Mouse (Mus musculus) forebrain, embryonic 11.5 days (tissue): ENCODE measurements around the gene Tuba1a. TPM values are rescaled to one million over a fixed set of nuclear protein-coding genes. Genes with fewer than 3 reads are reported as not detected.

Experiments used
- ATAC-seq: fragments of 200-750 bp; cut with Nextera tagmentation; replicated peaks from 2 replicates; pipeline ENCODE4 v1.8.0; 2017; ENCODE audit warnings: moderate TSS enrichment; ENCODE audit not compliant: low FRiP score
- DNase-seq: peaks from one replicate; pipeline ENCODE4 v3.0.0-alpha.2; 2017; ENCODE audit warnings: low spot score
- H3K27ac ChIP-seq: fragments of 300-500 bp; sonication (generic); 2 replicates; pipeline ENCODE4 v1.5.1; 2014; ENCODE audit warnings: low read depth, low read length
- H3K27me3 ChIP-seq: fragments of 300-500 bp; sonication (generic); 2 replicates; pipeline ENCODE4 v1.6.1; 2014; ENCODE audit warnings: mild to moderate bottlenecking, low read length, mixed read lengths; ENCODE audit not compliant: control insufficient read depth, insufficient read depth
- H3K36me3 ChIP-seq: fragments of 300-500 bp; sonication (generic); 2 replicates; pipeline ENCODE4 v1.6.1; 2014; ENCODE audit warnings: mild to moderate bottlenecking, low read length, moderate library complexity, mixed read lengths; ENCODE audit not compliant: control insufficient read depth, insufficient read depth
- H3K4me1 ChIP-seq: fragments of 300-500 bp; sonication (generic); replicated peaks from 2 replicates; pipeline ENCODE4 v1.6.1; 2014; ENCODE audit warnings: low read length, mixed read lengths; ENCODE audit not compliant: control insufficient read depth, insufficient read depth
- H3K4me2 ChIP-seq: fragments of 300-500 bp; sonication (generic); 2 replicates; pipeline ENCODE4 v1.6.1; 2014; ENCODE audit warnings: low read depth, mild to moderate bottlenecking, low read length, moderate library complexity, mixed read lengths; ENCODE audit not compliant: severe bottlenecking
- H3K4me3 ChIP-seq: fragments of 300-500 bp; sonication (generic); 2 replicates; pipeline ENCODE4 v1.5.1; 2014; ENCODE audit warnings: low read depth, low read length
- H3K9ac ChIP-seq: fragments of 300-500 bp; sonication (generic); 2 replicates; pipeline ENCODE4 v1.6.1; 2014; ENCODE audit warnings: low read length
- H3K9me3 ChIP-seq: fragments of 300-500 bp; sonication (generic); 2 replicates; pipeline ENCODE4 v1.6.1; 2016; ENCODE audit warnings: low read length, mixed read lengths; ENCODE audit not compliant: control insufficient read depth
- WGBS: fragments of 180-500 bp; shearing (Covaris S2); extraction: QIAGEN DNeasy Blood & Tissue Kit; methylation state at CpG from one replicate; pipeline ENCODE4 v1.1.7; 2014; 5-methylcytosine and 5-hydroxymethylcytosine counted together
- polyA plus RNA-seq: library from polyadenylated mRNA; unstranded; fragments of >200 nt; fragmentation: Nextera tagmentation; extraction: Ambion mirVana; gene quantifications from 2 replicates; pipeline ENCODE4 v1.2.1, GENCODE M21; 2014

The Tuba1a gene
- polyA plus RNA-seq = 5,083 and 5,852 TPM in 2 replicates

- H3K9me3 ChIP-seq = no peaks in the 10 kb centered on the region
- 2% methylated on average over 28 of the region's 28 CpGs for WGBS
- H3K4me1 ChIP-seq = 0 out of 2 replicates have a peak, but pooled peaks cover 2% of the 10 kb centered on the region
- H3K4me2 ChIP-seq = peak within 1 kb of the TSS; percentile 87
- peak within 1 kb of the TSS; percentile 98 for H3K27ac ChIP-seq
- ATAC-seq = peak; percentile 98
- peak within 1 kb of the TSS; percentile 82 for H3K4me3 ChIP-seq
- peak within 1 kb of the TSS; percentile 96 for H3K9ac ChIP-seq
- DNase-seq = peak; percentile 99
- no peaks in the 10 kb centered on the region; the same call in 1 of the 2 replicates for H3K36me3 ChIP-seq
- H3K27me3 ChIP-seq = no peaks in the 10 kb centered on the region
These were observed at the start of gene Tuba1a, which contains the start of gene Gm49450 for GRCm38 (mm10) chr15:98953401-98954356. TSS of gene Tuba1a (minus strand) at chr15:98953703. TSS of gene Gm49450 (minus strand) at chr15:98953551.

DNA sequence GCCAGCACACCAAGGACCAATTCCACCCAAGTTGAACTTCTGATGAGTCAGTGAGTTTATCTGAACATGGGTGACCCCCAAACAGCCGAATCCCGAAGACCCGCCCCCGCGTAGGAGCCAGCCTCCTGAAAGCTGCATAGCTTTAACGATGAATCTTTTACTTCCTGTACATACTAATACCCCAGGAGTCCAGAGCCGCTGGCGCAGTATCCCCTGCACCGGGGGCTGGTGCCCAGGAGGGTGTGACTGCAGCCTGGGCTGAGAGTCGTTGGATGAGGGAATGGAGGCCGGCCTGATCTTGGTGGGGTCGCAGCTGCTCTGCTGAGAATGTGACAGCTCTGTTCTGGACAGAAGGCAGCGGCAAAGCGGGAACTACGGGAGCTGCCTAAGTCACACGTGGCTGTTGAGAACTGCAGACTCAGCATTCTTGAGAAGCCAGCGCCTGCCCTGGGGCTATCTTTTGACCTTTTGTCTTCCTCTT, 48.0 kb upstream of the Tuba1a start:
- WGBS = 23% methylated on average over 17 of the region's 17 CpGs
- H3K4me2 ChIP-seq = peak overlapping the region; percentile 36; the same call in 1 of the 2 replicates
- H3K27me3 ChIP-seq = no peaks in the 10 kb centered on the region
- H3K9ac ChIP-seq = peak overlapping the region; percentile 39; the same call in 1 of the 2 replicates
- H3K9me3 ChIP-seq = no peaks in the 10 kb centered on the region; the same call in 1 of the 2 replicates
- DNase-seq (no peak), ATAC-seq (no peak)
- peaks cover 8% of the 10 kb centered on the region for H3K4me1 ChIP-seq
- no peak overlapping the region for H3K4me3 ChIP-seq
- no peaks in the 10 kb centered on the region for H3K36me3 ChIP-seq
- H3K27ac ChIP-seq = no peak overlapping the region

- Histone ChIP-seq H3K9me3 (no peaks in the 10 kb centered on the region; the same call in 1 of the 2 replicates), H3K27me3 (no peaks in the 10 kb centered on the region), H3K27ac (no peak overlapping the region), H3K4me1 (peaks cover 8% of the 10 kb centered on the region), H3K4me3 (no peak overlapping the region), H3K36me3 (no peaks in the 10 kb centered on the region), H3K9ac (peak overlapping the region; percentile 17; the same call in 1 of the 2 replicates), H3K4me2 (no peak overlapping the region)
- ATAC-seq (no peak), DNase-seq (peak; percentile 73)
- 44% methylated on average over 14 of the region's 14 CpGs for WGBS
These were observed 47.2 kb upstream of the Tuba1a start for GRCm38 (mm10) chr15:99000535-99001283.

GRCm38 (mm10) chr15:98998775-98999157, 45.3 kb upstream of the Tuba1a start:
- Histone ChIP-seq H3K9me3 (no peaks in the 10 kb centered on the region; the same call in 1 of the 2 replicates), H3K4me3 (no peak overlapping the region), H3K27me3 (no peaks in the 10 kb centered on the region), H3K4me1 (peaks cover 8% of the 10 kb centered on the region), H3K36me3 (no peaks in the 10 kb centered on the region), H3K9ac (no peak overlapping the region), H3K4me2 (no peak overlapping the region), H3K27ac (no peak overlapping the region)
- WGBS = 43% methylated on average over 6 of the region's 6 CpGs
- ATAC-seq (no peak), DNase-seq (no peak)

- WGBS = 57% methylated on average over 13 of the region's 13 CpGs
- H3K9ac ChIP-seq = no peak overlapping the region
- H3K27ac ChIP-seq = peak overlapping the region; percentile 34; the same call in 1 of the 2 replicates
- peaks cover 8% of the 10 kb centered on the region for H3K4me1 ChIP-seq
- ATAC-seq (no peak), DNase-seq (no peak)
- H3K9me3 ChIP-seq = no peaks in the 10 kb centered on the region
- no peaks in the 10 kb centered on the region for H3K27me3 ChIP-seq
- no peak overlapping the region for H3K4me2 ChIP-seq
- no peak overlapping the region for H3K4me3 ChIP-seq
- no peaks in the 10 kb centered on the region for H3K36me3 ChIP-seq
These were observed 44.7 kb upstream of the Tuba1a start for GRCm38 (mm10) chr15:98997938-98998774.

- Histone ChIP-seq H3K4me2 (no peak overlapping the region), H3K36me3 (no peaks in the 10 kb centered on the region), H3K27me3 (no peaks in the 10 kb centered on the region), H3K9ac (no peak overlapping the region), H3K27ac (no peak overlapping the region), H3K9me3 (no peaks in the 10 kb centered on the region), H3K4me1 (peaks cover 15% of the 10 kb centered on the region), H3K4me3 (no peak overlapping the region)
- 87% methylated on average over 7 of the region's 7 CpGs for WGBS
- ATAC-seq = no peak
- DNase-seq = peak; percentile 47
These were observed 43.3 kb upstream of the Tuba1a start for GRCm38 (mm10) chr15:98996840-98997239.

GRCm38 (mm10) chr15:98994957-98995520, 41.5 kb upstream of the Tuba1a start:
- Histone ChIP-seq H3K27ac (no peak overlapping the region), H3K4me1 (peaks cover 27% of the 10 kb centered on the region), H3K4me3 (no peak overlapping the region), H3K4me2 (no peak overlapping the region), H3K9me3 (no peaks in the 10 kb centered on the region), H3K36me3 (no peaks in the 10 kb centered on the region), H3K9ac (no peak overlapping the region), H3K27me3 (no peaks in the 10 kb centered on the region)
- DNase-seq (no peak), ATAC-seq (no peak)
- WGBS = 80% methylated on average over 9 of the region's 9 CpGs
